Mouse (Mus musculus): ENCODE data around the gene Hoxc5.

The Hoxc5 gene

DNA sequence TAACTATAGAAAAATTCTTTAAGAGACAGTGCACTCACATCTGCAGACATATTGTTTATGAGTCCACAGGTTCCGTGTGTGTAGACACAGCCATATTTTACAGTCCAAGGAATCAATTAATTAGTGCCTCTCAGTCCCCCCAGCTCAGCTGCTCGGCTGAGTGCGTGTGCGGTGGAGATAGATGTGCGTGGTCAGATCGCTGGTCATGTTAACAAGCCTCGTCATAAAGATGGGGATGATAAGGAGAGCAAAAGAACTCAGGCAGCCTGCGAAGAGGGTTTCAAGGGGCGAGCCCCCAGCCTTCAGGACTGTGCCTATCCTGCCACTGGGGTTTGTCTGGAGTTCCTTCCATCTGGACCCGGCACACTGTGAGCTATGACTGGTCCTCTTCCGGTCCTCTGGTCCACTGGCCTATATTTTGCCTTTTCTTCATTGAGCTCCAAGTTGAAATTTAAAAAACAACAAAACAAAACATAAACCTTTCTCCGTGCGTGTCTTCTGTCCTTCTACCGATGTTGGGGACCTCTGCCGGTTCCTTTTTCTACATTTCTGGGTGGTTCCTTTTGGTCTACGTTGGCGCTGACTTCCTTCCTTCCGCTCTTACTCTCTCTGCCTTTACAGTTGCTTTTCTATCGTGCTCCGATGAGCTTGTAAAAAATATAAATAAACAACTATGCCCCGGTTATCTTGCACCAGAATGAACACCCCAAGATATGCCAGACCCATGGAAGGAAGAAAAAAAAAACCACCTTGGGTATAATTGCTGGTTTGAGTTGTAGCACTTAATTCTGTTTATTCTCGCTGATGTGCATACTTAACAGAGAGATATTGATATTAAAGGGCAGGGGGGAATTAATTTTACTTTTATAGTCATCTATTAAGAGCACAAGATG is 21.8 kb upstream of the Hoxc5 start:
- DNase-seq (ENCODE audit: inconsistent age in 2 of 2, low spot score in 1 of 2), result no peak

DNA sequence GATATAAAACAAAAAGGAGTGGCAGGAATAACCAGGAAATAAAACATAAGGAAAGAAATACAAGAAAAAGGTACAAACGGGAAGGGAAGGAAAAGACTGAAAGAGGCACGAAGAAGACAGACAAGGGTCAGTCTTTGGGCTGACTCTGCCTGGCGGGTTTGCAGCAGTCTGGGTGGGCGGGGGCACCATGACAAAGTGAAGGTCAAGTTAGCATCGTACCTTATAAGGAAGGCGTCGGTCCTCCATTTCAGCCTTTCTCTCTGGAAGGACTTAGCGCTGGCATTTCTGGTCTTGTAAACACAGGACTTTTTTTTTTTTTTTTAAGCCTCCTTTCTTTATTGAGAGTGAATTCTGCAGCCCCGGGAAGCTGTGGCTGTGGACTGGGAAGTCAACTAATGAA is 20.0 kb upstream of the Hoxc5 start:
- DNase-seq (ENCODE audit: inconsistent age in 2 of 2, low spot score in 1 of 2), result no peak

DNA sequence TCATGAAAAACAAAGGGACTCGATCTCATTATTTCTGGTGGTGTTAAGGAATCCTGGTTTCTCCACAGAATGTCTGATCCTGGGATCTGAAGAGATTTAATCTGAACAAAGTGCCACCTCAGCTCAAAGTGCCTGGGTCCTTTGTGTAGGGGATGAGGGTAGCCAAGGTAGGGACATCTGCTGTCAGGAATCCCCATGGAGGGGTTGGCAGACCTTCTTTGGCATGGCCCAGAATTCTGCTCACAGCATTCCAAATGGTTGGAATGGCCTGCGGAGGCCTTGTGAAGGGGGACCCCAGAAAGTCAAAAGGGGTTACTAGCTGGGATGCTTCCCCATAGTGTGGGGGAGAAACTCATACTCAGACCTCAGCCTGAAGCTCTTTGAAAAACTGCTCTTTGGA is 18.4 kb upstream of the Hoxc5 start:
- no peak for DNase-seq (ENCODE audit: inconsistent age in 2 of 2, low spot score in 1 of 2)

DNA sequence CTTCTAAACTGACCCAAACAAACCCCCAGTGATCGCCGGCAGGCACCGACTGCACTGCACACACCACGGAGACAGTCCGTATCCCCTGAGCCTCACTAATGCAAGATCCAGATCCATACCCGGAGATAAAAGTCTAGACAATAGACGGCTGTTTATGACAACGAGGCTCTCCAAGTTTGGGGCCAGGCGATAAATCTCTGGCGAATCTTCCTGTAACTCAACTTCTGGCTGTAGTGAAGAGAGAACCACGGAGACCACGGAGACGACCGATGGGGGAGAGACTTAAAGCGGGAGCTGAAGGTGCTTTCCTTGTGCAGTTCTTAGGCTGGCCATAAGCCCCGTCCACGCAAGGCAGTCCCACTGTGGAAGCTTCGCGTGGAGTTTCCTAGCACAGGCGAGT is 17.5 kb upstream of the Hoxc5 start:
- no peak for DNase-seq (ENCODE audit: inconsistent age in 2 of 2, low spot score in 1 of 2)

DNA sequence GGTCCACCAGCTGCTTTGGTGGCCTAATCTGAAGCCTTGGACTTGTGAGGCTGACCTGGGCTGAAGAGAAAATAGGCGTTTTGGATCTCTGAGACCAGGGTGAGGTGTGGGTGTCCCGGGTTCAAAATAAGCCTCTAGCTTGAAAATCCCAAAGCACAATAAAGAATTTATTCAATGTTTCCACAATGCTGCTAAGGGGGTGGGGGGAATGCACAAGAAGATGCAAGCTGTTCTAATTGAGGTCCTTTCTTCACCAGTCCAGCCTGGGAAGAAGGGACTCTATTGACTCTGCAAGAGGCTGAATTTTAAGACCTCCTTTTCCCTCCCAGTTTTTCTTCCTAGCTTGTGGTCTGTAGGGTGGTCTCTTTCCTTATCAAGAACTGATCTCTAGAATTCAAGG is 16.4 kb upstream of the Hoxc5 start:
- no peak for DNase-seq (ENCODE audit: inconsistent age in 2 of 2, low spot score in 1 of 2)

DNA sequence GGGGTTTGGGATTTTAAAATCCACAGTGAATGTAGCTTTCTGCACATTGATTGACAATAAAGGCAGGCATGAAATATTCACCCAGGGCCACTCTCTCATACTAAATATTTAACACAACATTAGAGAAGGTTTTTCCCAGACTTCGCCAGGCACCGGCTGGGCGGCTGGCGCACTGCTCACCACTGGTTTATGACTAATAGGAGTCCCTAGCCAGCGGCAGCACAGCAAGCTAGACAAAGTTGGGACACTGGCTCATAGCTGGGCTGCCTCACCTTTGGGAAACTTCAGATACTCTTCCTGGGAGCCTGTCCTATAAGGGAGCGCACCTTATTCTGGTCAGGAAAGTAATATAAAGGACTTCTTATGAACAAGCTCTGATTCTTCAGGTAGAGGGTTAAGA is 13.7 kb upstream of the Hoxc5 start:
- no peak for DNase-seq (ENCODE audit: inconsistent age in 2 of 2, low spot score in 1 of 2)

DNA sequence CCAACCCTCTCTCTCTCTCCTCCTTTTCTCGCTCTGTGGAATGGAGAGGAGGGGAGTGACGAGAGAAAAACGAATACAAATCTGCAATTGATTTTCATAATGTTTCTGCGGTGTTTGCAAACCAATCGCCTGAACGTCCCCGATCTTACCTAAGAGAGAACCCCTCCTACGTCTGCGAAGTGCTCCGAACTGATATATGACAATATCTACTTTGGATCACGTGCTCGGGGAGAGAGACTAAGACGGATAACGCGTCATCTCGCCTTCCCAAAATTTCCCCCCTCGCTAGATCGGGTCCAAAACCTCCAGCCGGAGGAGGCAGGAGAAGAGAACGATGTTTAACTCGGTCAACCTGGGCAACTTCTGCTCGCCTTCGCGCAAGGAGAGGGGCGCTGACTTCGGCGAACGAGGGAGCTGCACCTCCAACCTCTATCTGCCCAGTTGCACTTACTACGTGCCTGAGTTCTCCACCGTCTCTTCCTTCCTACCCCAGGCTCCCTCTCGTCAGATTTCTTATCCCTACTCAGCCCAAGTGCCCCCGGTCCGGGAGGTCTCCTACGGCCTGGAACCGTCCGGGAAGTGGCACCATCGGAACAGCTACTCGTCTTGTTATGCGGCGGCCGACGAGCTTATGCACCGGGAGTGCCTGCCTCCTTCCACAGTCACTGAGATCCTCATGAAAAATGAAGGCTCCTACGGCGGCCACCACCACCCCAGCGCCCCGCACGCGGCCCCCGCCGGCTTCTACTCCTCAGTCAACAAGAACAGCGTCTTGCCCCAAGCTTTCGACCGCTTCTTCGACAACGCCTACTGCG is 12.8 kb upstream of the Hoxc5 start, which contains the start of gene Hoxc11:
Hoxc11 (plus strand) TSS at position 236 of the 815 bp plus-strand sequence.
- DNase-seq (ENCODE audit: inconsistent age in 2 of 2, low spot score in 1 of 2), result peak in 1 of 2 experiments; percentile 40

DNA sequence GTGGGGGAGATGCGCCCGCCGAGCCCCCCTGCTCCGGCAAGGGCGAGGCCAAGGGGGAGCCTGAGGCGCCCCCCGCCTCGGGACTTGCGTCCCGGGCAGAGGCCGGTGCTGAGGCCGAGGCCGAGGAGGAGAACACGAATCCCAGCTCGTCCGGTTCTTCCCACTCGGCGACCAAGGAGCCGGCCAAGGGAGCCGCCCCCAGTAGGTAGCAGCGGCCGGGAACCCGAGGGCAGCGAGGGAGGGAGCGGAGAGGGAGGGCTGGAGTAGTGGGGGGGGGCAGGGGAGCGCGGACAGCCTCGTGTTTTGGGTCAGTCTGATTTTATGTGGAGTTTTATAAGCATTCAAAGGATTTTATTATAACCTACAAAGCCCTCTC is 12.2 kb upstream of the Hoxc5 start:
- no peak for DNase-seq (ENCODE audit: inconsistent age in 2 of 2, low spot score in 1 of 2)

DNA sequence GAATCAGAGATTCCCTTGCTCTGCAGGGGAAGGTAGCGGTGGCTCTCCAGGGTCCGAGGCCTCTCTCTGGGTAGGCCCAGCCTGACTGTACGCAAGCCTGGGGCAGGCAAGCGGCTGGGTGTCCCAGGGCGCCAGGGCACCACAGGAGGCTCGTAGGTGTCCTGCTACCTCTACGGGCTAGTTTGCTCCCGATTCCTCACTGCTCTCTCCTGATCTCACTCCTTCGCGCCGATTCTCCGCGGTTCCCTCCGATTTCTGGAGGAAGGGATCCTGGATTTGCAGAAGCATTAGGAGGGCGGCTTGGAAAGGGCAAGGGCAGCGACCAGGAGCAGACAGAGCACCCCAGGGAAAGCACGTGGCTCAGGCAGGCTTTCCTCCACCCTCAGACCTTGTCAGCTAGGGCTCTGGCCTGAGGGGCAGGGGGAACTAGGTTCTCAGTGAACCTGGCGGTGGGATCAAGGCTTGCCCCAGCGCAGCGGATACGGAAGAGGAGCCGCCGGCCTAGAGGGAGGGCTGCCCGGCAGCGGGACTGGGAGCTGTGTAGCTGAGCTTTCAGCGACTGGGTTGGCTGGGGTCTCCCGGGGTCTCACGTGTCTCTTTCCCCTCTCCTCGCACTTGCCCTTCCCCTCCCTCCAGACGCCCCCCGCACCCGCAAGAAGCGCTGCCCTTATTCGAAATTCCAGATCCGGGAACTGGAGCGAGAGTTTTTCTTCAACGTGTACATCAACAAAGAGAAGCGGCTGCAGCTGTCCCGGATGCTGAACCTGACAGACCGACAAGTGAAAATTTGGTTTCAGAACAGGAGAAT is 11.2 kb upstream of the Hoxc5 start:
- DNase-seq (ENCODE audit: inconsistent age in 2 of 2, low spot score in 1 of 2), result peak in 1 of 2 experiments; percentile 54

DNA sequence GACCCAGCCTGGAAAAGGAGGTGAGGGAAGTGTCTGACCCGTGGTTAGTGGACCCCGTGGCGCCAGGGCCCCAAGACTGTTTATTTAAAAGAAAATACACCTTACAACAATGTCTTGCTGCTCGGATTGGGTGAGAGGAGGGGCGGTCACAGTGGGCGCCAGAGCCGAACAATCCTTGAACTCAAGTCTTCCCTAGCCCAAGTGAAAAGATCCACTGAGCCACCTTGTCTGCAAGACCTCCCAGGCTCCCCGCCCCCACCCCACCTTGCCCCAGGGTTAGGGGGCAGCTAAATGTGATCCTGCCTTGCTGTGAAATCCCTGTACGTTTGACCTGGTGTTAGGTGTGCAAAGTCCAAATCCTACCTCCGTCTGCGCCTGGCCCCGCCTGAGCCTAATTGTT is 10.3 kb upstream of the Hoxc5 start:
- DNase-seq (ENCODE audit: inconsistent age in 2 of 2, low spot score in 1 of 2), result no peak

DNA sequence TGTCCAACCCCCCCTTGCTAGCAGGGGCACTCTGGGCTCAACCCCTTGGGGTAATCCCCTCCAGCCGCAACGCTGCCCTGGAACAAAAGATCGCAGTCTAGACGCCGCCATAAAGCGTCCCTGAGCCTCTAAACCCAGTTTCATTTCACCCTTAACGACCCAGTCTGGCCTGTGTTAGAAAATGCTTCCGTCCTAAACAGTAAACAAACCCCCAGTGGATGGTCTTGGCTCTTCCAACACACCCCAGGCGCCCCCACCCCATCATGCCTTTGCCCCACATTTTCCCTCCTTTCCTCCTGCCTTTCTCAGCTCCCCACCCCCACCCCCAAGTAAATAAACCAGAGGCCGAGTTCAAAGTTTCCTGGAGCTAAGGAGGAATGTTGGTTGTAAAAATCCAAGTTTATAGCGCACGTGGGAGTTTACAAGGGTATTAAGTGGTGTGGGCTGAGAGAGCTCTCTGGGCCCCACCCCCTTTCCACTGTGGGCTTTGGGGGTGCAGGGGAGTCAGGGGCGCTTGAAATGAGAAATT is 7.5 kb upstream of the Hoxc5 start:
- no peak for DNase-seq (ENCODE audit: inconsistent age in 2 of 2, low spot score in 1 of 2)

DNA sequence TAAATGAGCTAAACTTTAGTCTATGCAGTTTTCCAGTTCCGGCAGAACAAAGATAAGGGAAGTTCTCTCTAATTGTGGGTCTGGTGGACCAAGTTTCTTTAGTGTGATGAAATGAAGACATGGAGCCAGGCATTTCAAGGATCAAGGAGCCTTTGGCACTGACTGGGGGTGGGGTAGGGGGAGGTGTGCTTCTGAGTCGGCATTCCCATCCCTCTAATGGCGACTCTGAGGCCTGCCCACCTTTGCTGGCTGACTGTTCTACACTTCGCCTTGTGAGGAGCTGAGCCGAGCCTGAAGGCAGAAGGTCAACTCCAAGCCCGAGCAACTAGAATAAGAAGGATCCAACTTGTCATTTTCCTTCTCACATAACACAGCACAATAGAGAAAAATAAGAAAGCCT is 5.5 kb upstream of the Hoxc5 start:
- DNase-seq (ENCODE audit: inconsistent age in 2 of 2, low spot score in 1 of 2), result no peak

DNA sequence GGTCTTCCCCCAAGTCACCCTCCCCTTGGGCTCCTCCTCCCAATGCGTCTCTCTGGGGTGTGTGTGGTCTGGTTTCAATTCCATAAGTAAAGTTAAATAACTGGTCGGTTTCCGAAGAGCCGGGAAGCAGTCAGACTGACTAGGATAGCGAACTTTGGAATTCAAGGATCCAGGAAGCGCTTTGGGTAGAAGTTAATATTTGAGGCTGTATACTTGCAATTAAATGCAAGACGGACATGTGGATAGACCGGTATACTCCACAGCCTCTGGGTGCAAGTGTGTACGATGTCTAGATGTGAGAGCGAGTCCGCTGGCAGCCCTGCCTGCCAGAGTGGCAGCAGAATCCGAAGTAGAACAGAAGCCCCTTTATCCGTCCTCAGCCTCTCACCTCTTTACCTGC is 4.8 kb upstream of the Hoxc5 start:
- DNase-seq (ENCODE audit: inconsistent age in 2 of 2, low spot score in 1 of 2), result no peak

DNA sequence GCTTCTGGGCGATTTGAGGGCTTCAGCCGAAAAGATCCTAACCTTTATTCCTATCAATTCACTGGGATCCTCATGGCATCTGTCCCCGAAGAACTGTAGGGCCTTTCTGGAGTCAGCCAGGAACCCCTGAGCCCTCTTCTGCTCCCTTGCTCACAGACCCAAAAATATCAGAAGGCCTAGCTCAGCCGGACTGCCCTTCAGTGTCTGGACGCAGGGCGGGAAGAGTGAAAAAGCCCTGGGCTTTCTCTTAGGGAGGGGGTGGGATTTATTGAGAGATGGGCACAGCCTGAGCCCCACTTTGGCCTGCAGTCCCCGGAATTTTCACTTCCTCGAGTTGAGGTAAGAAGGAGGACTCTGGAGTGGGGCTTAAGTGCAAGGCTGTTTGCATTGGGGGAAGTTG is 4.0 kb upstream of the Hoxc5 start:
- no peak for DNase-seq (ENCODE audit: inconsistent age in 2 of 2, low spot score in 1 of 2)

DNA sequence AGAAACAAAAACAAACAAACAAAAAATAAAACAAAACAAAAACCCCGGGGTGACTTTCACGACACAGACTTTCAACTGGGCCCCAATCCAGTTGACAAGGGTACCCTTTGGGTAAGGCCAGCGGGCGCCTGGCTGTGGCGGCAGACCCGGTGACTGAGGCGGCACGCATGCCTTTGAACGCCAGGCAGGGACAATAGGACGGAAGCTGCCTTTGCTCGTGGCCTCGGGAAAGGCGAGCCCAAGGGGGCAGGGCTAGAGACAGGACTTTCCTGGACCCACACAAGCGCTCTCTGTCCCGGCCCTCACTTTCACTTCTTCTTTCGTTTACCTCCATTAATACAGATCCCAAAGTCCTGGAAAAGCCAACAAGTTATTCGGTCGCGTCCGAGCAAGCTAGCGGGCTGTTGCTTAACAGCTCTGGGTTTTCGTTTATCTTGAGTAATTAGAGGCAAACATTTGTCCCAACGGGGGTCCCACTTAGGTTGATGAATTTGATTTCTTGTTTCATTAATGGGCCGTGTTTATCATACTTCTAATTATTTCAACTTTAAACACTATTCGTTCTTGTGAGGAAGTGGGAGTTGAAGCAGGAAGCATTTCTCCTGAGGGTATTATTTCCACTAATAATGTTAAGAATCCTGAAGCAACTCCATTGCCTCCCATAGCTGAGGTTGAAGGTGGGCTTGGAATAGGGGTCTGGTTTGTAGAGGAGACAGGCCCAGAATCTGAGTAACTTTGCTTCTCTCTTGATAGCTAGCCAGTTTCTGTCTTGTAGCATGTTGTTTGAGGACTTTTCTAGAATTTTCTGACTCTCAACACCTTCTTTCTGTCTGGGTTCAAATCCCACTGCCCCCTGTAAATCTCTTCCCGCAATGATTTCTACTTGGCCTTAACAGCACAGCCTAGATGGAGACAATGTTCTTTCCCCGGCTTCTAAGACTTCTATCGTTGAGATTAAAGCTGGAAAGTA is 3.3 kb upstream of the Hoxc5 start:
- DNase-seq (ENCODE audit: inconsistent age in 2 of 2, low spot score in 1 of 2), result peak in 1 of 2 experiments; percentile 54

DNA sequence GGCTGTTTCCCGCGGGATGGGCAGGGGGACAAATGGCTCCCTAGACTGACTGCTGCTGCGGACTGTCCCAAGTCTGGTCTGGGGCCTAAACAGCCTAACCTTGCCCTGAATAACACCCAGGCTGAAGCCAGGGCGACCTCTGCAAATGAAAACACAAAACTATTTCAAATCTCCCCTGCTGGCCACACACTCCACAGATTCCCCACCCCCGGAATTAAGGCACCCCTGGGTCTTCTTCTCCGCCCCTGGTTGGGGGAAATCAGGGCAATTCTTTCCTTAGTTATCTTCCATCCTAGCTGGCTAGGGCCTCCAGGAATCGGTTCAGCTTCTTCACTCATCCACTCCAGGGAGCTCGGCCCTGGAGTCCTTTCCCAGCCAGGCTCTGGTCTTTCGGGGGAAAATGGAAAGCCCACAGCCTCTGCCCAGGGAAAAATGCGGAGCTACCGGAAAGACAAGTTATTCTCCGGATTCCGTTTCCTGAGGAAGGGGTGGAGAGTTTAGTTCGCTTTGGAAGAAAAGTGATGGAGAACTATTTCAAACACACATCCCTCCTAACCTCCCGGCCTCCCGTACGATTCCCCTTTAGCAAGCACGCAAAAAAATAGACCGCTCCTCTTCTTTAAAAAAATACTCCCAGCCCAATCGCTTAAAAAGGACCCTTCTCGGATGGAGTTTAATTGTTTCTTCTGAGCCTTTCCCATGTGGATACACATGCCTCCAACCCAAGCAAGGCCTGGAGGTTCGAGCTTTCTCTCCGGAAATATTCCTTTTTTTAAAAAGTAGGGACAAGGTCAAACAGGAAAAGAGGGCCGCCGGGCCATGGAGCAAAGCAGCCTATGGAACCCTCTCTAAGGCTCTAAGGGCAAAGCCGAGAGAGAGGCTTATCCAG is 2.0 kb upstream of the Hoxc5 start:
- DNase-seq (ENCODE audit: inconsistent age in 2 of 2, low spot score in 1 of 2), result peak in 1 of 2 experiments; percentile 29

DNA sequence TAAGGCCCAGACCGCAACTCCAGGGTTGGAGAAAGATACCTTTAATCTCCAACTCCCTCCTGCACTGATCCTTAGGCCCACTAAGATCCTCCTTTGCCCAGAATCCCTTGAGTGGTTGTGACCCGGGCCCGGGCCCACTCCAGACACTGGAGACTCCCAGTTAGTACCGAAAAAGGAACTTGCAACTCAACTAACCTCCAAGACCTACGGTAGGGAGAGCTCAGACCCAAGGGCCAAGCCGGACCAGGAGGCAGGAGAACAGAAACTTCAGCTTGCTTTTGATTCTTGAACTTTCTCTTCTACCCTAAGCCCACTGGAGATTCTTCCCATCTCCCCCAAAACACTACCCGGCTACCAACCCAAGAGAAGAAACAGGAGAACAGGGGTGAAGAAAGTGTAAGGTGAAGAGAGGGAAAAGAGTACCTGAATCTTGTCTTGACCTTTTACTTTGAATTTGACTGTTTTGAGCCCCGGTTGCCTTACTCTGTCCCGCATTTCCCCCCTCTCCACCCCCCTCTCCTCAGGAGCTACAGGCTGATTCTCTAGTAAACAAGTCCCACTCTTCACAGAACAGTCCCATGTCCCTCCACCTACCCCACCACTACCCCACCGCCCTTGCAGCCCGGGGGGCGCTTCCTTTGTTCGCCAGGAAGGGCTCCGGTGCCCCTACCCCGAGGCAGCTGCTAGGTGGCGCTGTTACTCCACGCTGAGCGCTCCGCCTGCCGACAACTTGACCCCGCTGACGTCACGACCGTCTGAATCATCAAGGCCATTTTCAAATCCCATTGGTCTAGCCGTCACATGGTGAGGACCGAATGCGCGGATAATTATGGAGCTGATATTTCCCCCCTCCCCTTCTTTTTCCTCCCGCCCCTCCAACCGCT is 1.1 kb upstream of the Hoxc5 start:
- peak; percentile 81 to 94 for DNase-seq (ENCODE audit: inconsistent age in 2 of 2, low spot score in 1 of 2)

DNA sequence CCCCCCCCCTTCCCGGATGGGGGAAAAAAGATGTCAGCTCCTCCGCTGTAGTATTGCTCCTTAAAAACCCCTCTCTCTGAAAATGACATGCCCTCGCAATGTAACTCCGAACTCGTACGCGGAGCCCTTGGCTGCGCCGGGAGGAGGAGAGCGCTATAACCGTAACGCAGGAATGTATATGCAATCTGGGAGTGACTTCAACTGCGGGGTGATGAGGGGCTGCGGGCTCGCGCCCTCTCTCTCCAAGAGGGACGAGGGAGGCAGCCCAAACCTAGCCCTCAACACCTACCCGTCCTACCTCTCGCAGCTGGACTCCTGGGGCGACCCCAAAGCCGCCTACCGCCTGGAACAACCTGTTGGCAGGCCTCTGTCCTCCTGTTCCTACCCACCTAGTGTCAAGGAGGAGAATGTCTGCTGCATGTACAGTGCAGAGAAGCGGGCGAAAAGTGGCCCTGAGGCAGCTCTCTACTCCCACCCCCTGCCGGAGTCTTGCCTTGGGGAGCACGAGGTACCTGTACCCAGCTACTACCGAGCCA is 399 bp upstream of the Hoxc5 start, which contains the start of gene Hoxc10:
Hoxc10 (plus strand) TSS at position 21 of the 536 bp plus-strand sequence.
- no peak for DNase-seq (ENCODE audit: inconsistent age in 2 of 2, low spot score in 1 of 2)
